Mouse (Mus musculus) CD8-positive naive resting alpha-beta T cell, adult 2 months (primary cell): ENCODE results near the gene Spsb3.

Experiments
- DNase-seq, 2 experiments: peaks; one replicate each; pipeline ENCODE4 v3.0.0; 2022; ENCODE audit warnings: low read depth in 2 of 2, low spot score in 2 of 2

Gene Spsb3

DNA sequence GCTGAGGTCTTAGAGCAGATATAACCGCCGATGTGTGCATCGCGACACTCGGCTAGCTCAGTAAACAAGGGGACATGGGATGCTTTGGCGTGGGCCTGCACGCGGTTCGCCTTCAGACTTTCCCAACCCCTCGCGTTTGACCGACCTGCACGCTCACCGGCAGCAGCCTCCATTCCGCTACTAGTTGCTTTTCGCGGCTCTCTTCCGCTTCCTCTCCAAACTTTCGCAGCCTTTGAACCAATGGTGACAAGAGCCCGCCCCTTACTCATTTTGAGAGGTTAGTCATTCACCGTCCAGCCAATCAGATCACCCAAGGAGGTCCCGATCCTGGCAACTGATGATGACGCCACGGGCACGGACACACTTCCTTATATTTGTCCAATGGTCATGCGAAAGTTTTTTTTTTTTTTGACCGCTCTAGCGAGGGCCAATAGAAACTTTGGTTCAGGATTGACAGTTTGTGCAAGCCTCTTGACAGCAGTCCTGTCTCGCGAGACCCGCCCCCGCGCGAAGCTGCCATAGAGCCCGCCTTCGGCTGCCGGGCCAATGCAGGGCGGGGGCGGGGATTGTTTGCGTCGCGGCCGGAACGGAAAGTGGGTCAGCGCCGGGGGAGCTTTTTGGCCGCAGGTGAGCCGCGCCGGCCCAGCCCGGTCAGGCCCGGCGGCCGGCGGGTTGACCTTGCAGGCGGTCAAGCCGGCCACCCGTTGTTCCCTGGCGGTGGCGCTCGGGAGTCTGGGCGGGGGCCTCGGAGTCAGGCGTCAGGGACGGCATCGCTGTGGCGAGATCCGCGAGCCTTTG is at the start of gene Spsb3, which contains the start of gene Nubp2:
Spsb3 (plus strand) TSS at position 510 of the 798 bp plus-strand sequence.
Nubp2 (minus strand) TSS at position 216 of the 798 bp plus-strand sequence.
- DNase-seq = peak; percentile 95 to 96

DNA sequence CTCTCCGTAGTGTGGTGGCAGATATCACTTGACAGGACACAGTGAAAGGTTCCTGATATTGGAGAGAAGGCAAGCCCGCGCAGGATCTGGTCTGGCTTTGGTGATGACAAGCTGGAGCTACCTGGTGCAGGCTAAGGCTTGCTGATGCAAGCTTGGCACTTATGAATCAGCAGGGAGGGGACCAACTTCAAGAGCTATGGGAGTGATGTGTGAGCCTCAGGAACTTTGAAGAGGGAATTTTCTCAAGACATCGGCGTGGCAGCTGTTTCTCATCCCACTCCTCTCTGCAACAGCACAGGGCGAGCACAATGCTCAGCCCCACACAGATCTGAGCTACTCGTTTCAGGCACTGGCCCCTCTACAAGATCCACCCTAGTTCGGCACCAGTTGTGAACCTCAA is 46.6 kb upstream of the Spsb3 start, which contains the start of gene Hagh:
Hagh (plus strand) TSS at position 302 of the 400 bp plus-strand sequence.
- no peak for DNase-seq

DNA sequence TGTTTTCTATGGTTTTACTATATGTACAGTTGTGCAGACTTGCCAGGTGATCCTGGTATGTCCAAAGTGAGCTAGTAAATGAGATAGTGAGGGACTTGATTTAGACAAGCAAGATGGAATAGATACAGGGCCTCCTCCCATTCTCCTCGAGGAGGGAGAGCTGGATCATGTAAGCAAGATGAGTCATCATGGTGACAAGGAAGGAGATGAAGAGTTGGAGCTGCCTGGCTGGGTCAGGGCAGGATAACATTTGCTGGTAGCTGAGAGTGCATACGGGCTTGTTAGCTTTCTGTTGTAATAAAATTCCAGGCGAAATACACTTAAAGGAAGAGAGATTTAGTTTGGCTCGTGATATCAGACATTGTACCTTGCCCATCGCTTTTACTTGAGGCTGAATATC is 46.1 kb upstream of the Spsb3 start:
- DNase-seq = no peak

DNA sequence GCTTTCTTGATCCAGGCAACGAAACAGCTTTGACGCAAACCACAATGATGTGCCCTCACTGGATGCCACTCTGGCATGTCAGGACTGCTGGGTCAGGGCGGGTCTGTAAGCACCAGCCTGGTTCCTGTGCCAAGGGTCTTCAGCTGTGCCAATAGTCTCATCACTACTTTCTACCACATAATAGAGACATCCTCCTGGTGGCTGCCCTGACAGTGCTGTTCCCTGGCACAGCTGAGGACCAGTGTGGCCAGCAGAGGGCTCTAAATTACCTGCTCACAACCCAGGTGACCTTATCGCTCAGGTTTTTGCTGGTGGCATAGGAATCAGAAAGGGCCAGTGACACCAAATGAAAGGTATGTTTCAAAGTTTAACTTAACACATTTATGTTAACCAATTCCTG is 45.3 kb upstream of the Spsb3 start:
- peak; percentile 23 to 38 for DNase-seq

GRCm38 (mm10) chr17:24842631-24843030 is 43.8 kb upstream of the Spsb3 start:
- DNase-seq = no peak

DNA sequence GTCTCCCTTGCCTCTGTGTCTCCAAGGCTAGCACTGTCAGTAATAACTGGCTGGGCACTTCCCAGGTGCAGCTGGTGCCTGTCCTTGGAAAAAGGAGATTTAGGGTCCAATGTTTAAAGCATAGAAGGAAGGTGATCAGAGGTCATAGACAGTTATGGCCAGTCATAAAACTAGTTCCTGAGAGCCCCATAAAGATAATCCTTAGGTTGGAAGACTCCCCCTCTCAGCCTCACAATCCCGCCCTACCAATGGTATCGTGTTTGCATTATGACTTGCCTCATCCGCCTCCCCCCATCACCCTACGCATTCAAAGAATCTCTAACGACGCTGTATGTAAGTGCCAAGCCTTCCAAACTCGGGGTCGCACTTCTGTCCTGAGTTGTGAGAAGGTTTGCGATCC is 41.9 kb upstream of the Spsb3 start:
- no peak for DNase-seq

- DNase-seq = no peak
These were observed 39.1 kb upstream of the Spsb3 start for GRCm38 (mm10) chr17:24847386-24847785.

GRCm38 (mm10) chr17:24848600-24849031 is 37.8 kb upstream of the Spsb3 start:
- DNase-seq = no peak

- no peak for DNase-seq
These were observed 36.7 kb upstream of the Spsb3 start for GRCm38 (mm10) chr17:24849733-24850064.

- peak; percentile 88 to 89 for DNase-seq
These were observed 36.2 kb upstream of the Spsb3 start, which contains the start of gene Fahd1 for GRCm38 (mm10) chr17:24850065-24850772. Gene Fahd1, minus strand, starts transcription at chr17:24850364.

- no peak for DNase-seq
These were observed 35.7 kb upstream of the Spsb3 start for GRCm38 (mm10) chr17:24850773-24851127.

DNA sequence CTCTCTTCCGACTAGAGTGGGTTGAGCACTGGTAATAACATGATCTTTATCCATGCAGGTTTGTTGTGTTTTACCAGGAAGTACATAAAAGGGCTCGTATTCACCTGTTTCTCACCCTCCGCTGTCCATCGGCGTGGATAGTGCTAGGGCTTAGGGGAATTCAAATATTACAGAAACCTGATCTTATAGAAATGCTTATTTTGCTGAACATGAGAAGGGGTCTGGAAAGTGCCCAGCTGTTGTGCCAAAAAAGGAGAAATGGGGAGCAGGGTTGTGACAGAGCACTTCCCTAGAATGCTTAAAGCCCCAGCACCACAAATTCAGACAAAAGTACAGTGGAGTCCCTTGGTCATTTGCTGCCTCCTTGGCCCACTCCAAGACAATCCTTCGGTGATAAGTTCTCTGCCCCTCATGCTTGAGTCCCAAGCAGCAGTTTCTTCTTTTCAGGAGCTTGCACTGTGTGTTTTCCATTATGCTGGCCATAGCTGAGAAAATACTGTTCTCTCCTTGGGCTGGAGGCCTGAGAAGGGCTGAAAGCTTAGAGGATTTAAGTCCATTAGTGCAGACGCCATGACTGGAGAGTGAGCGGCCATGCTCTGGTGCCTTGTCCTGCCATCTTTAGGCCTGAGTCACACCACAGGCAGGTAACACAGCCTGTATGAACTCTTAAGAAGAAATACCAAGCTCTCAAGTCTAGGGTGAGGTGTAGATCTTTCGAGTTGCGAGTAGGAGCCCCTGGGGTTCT is 34.9 kb upstream of the Spsb3 start:
- no peak for DNase-seq

- no peak for DNase-seq
These were observed 30.5 kb upstream of the Spsb3 start for GRCm38 (mm10) chr17:24855838-24856464.

DNA sequence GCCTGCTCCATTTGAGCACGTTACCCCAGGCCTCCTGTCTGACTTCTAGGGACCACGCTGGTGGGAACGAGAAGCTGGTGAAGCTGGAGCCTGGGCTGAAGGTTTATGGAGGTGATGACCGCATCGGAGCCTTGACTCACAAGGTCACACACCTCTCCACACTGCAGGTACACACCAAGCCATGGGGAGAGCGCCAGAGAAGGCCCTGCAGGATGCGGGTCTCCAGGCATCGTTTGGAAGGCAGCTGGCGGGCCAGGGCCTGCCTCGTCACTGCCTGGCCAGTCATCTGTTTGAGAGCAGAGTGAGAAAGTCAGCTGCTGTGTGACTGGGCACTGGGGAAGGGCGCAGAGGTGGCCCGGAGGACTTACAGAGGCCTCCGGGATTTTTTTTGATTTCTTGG is 29.9 kb upstream of the Spsb3 start:
- DNase-seq = no peak

DNA sequence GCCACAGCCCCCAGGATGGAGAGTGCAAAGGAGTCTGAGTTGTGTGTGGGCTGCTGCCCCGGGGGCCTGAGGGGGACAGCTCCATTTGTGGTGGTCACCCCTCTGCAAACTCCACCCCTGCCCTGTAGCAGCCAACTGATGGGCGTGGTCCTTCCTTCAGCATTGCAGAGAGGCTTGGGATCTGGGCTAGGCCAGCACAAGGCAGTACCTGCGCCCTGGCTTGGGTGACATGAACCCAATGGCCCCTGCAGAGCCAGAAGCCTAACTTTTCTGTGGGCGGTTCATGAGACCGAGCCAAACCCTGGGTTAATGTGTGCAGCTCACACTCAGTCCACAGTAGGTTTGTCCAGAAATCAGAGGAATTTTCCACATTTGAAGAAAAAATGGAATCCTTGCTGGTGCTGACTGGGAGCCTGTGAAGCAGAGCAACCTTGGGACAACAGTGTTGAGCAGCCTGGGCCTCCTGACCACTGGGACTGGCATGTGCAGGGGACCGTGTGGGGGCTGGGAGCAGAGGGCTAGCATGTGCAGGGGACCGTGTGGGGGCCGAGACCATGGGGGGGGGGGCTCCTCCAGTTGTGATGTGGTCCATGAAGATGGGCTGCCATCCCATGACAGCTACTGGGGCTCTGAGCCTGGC is 28.5 kb upstream of the Spsb3 start:
- DNase-seq = no peak

- DNase-seq = no peak
These were observed 27.5 kb upstream of the Spsb3 start for GRCm38 (mm10) chr17:24858967-24859366.

DNA sequence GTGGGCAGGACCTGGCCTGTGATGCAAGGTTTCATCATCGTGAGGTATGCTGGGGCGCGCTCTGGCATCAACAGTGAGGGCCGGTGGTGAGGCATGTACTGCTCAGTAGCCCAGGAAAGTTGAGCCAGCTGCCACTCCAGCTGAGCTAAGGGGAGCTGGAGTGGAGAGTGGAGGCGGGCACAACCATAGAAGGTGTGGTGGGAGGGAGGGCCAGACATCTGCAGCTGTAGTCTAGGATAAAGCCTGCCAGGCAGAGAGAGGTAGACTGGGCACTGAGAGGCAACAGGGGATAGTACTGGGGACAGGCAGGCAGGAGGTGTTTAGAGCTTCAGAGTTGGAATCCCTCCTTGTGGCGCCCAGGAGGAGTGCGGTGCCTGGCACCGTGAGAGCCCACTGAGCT is 26.4 kb upstream of the Spsb3 start:
- no peak for DNase-seq

GRCm38 (mm10) chr17:24861785-24862184 is 24.7 kb upstream of the Spsb3 start:
- DNase-seq = no peak

DNA sequence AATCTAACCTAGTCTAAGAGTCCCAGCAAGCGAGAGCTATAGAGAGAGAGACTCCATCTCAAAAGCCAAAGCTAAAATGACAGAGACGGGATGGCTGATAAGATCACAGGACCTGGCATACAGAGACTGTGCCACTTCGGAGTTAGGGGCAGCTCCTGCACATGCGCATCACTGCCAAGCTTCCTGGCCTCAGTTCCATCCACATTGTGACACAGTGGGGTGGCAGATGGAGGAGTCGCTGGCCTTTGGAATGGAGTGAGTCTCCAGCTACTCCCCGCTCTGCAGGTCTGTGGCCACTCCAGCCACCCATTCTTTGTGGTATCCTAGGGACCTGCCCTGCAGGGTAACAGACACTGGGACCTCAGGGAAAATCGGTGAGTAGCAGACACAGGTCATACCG is 20.7 kb upstream of the Spsb3 start, which contains the start of gene Igfals:
Igfals (plus strand) TSS at position 222 of the 400 bp plus-strand sequence.
- DNase-seq = no peak

DNA sequence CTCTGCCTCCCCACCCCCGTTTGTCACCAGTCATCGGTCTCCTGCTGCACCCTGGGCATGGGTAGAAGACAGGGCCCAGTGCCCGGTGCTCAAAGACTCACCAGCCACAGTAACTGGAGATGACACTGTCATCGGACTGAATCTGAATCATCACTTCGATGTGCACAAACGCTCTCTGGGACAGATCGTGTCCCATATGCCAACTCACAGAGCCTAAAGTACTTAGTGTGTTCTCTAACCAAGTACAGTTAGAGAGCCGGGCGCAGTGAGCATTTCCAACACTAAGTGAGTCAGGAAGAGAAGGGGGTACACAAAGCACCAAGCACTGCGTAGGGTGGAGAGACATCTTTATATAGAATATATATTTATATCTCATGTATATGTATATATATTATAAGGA is 18.5 kb upstream of the Spsb3 start:
- DNase-seq = no peak
